Mouse (Mus musculus): ENCODE measurements at regions not wholly inside any gene's neighbourhood (a gene's known extent, or its start where the extent isn't known, plus 50 kb on each side); places are given as distances from the start of the nearest gene placed in this dataset.

- peak; percentile 24 for DNase-seq
Measured at GRCm38 (mm10) chr2:61453490-61454281, 124.7 kb upstream of the Tank start.

- no peak for DNase-seq
Measured at GRCm38 (mm10) chr2:61452581-61452980, 125.8 kb upstream of the Tank start.

GRCm38 (mm10) chr2:61450731-61451130 lies 127.7 kb upstream of the Tank start:
- DNase-seq, result no peak

GRCm38 (mm10) chr2:61436591-61436990 lies 141.8 kb upstream of the Tank start:
- DNase-seq, result no peak

GRCm38 (mm10) chr2:61407881-61408280 lies 170.5 kb upstream of the Tank start:
- DNase-seq, result peak; percentile 10

- no peak for DNase-seq
Measured at GRCm38 (mm10) chr2:61406104-61406751, 172.2 kb upstream of the Tank start.

GRCm38 (mm10) chr2:61405261-61405660 lies 173.1 kb upstream of the Tank start:
- no peak for DNase-seq

- peak; percentile 9 for DNase-seq
Measured at GRCm38 (mm10) chr2:61402588-61403487, 175.5 kb upstream of the Tank start.

GRCm38 (mm10) chr2:61401636-61402587 lies 176.5 kb upstream of the Tank start:
- DNase-seq, result peak; percentile 81

- DNase-seq, result no peak
Measured at GRCm38 (mm10) chr2:61398633-61399032, 179.8 kb upstream of the Tank start.

- DNase-seq, result no peak
Measured at GRCm38 (mm10) chr2:61389622-61390021, 188.8 kb upstream of the Tank start.

- no peak for DNase-seq
Measured at GRCm38 (mm10) chr2:61389207-61389606, 189.2 kb upstream of the Tank start.

- no peak for DNase-seq
Measured at GRCm38 (mm10) chr2:61387561-61387960, 190.8 kb upstream of the Tank start.

GRCm38 (mm10) chr2:61386966-61387365 lies 191.4 kb upstream of the Tank start:
- no peak for DNase-seq

GRCm38 (mm10) chr2:61384467-61384866 lies 193.9 kb upstream of the Tank start:
- no peak for DNase-seq

GRCm38 (mm10) chr2:61383744-61384295 lies 194.6 kb upstream of the Tank start:
- DNase-seq, result no peak

GRCm38 (mm10) chr2:61379076-61379475 lies 199.3 kb upstream of the Tank start:
- no peak for DNase-seq

GRCm38 (mm10) chr2:61378297-61378696 lies 200.1 kb upstream of the Tank start:
- DNase-seq, result no peak

GRCm38 (mm10) chr2:61377756-61378155 lies 200.6 kb upstream of the Tank start:
- DNase-seq, result no peak

GRCm38 (mm10) chr2:61362606-61363005 lies 215.8 kb upstream of the Tank start:
- DNase-seq, result peak; percentile 54

GRCm38 (mm10) chr2:61361394-61361793 lies 217.0 kb upstream of the Tank start:
- peak; percentile 30 for DNase-seq

- no peak for DNase-seq
Measured at GRCm38 (mm10) chr2:61354104-61354503, 224.3 kb upstream of the Tank start.
